Mouse (Mus musculus): ENCODE measurements around the gene Grin2a. TPM values are rescaled to one million over a fixed set of nuclear protein-coding genes. Genes with fewer than 3 reads are reported as not detected.

Grin2a gene
- polyA plus RNA-seq, 1 experiment from 2014 or later: 3.6 TPM

DNA sequence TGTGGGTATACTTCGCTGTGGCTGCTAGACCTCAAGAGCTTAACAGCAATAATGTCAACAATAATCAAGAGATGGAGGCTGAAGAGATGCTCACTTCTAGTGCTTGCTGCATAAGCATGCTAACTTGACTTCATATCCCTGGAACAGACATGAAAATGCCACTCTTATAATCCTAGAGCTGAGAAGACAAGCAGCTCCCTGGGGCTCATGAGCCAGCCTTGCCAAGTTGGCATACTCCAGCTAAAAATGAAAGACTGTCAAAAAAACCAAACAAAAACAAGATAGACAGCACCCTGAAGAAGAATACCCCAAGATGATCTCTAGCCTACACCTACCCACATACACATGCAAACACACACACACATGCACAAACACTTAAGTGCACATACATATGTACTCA is 95.2 kb downstream of the Grin2a start:
- 100% methylated on average over 1 of the region's 1 CpGs for WGBS
- Histone ChIP-seq H3K4me2 (ENCODE audit: low read length) (no peak overlapping the region), H3K27me3 (replicated peaks; ENCODE audit: control insufficient read depth, insufficient read depth, low read length) (no peaks in the 10 kb centered on the region), H3K36me3 (ENCODE audit: control insufficient read depth, insufficient read depth) (no peaks in the 10 kb centered on the region), H3K4me1 (replicated peaks; ENCODE audit: control insufficient read depth, insufficient read depth, low read length) (no peaks in the 10 kb centered on the region), H3K27ac (ENCODE audit: low read length) (no peak overlapping the region), H3K9ac (replicated peaks; ENCODE audit: low read depth, low read length) (no peak overlapping the region), H3K9me3 (ENCODE audit: control insufficient read depth, low read length) (no peaks in the 10 kb centered on the region), H3K4me3 (replicated peaks; ENCODE audit: low read length) (no peak overlapping the region)
- ATAC-seq: no peak

DNA sequence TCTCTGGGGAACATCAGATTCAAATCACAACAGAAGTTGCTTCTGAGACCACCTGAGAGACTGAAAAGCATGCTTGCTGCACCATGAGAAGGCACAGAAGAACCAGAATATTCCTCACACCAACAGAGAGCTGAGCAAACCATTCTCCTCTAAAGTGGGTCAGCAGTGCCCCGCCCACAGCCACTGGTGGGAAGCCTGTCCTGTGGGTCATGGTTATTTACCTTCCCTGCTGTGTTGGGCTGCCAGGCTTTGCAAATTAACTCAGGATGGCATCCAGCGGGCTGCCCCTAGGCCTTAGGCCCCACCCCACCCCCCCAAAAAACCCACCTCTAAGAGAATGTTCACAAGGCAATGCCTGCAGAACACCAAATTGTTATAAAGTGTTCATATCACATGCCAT is 96.2 kb downstream of the Grin2a start:
- 75% methylated on average over 2 of the region's 2 CpGs for WGBS

DNA sequence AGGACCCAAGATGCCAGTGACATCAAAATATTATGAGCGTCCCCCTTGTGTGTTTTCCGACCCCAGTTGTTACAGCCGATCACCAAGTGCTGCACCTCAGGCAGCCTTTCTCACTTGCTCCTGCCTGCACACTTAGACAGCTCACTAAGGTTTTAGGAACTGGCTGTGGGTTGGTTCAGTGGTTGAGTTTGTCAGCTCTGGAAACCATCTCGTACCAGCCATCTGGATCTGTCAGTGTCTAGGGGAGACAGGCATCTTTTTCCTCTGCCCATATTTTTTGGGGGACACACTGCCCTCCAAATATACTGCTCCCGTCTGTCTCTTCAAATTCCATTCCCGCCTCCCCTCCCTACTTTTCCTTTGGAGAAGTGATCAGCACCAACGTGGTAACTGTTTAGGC is 99.8 kb downstream of the Grin2a start:
- no peak overlapping the region for H3K9ac ChIP-seq (replicated peaks; ENCODE audit: low read depth, low read length)
- H3K4me2 ChIP-seq (ENCODE audit: low read length): no peak overlapping the region
- H3K9me3 ChIP-seq (ENCODE audit: control insufficient read depth, low read length): no peaks in the 10 kb centered on the region
- H3K27ac ChIP-seq (ENCODE audit: low read length): no peak overlapping the region
- no peaks in the 10 kb centered on the region for H3K27me3 ChIP-seq (replicated peaks; ENCODE audit: control insufficient read depth, insufficient read depth, low read length)
- no peak for ATAC-seq
- H3K4me3 ChIP-seq (replicated peaks; ENCODE audit: low read length): no peak overlapping the region
- H3K4me1 ChIP-seq (replicated peaks; ENCODE audit: control insufficient read depth, insufficient read depth, low read length): no peaks in the 10 kb centered on the region
- 82% methylated on average over 7 of the region's 7 CpGs for WGBS
- H3K36me3 ChIP-seq (ENCODE audit: control insufficient read depth, insufficient read depth): no peaks in the 10 kb centered on the region

More for the DNA sequence above, 96.2 kb downstream of the Grin2a start:
- H3K9ac ChIP-seq (replicated peaks; ENCODE audit: low read depth, low read length): no peak overlapping the region
- H3K27me3 ChIP-seq (replicated peaks; ENCODE audit: control insufficient read depth, insufficient read depth, low read length): no peaks in the 10 kb centered on the region
- no peak overlapping the region for H3K4me2 ChIP-seq (ENCODE audit: low read length)
- H3K9me3 ChIP-seq (ENCODE audit: control insufficient read depth, low read length): no peaks in the 10 kb centered on the region
- H3K4me3 ChIP-seq (replicated peaks; ENCODE audit: low read length): no peak overlapping the region
- no peaks in the 10 kb centered on the region for H3K4me1 ChIP-seq (replicated peaks; ENCODE audit: control insufficient read depth, insufficient read depth, low read length)
- H3K36me3 ChIP-seq (ENCODE audit: control insufficient read depth, insufficient read depth): no peaks in the 10 kb centered on the region
- ATAC-seq: no peak
- H3K27ac ChIP-seq (ENCODE audit: low read length): no peak overlapping the region

DNA sequence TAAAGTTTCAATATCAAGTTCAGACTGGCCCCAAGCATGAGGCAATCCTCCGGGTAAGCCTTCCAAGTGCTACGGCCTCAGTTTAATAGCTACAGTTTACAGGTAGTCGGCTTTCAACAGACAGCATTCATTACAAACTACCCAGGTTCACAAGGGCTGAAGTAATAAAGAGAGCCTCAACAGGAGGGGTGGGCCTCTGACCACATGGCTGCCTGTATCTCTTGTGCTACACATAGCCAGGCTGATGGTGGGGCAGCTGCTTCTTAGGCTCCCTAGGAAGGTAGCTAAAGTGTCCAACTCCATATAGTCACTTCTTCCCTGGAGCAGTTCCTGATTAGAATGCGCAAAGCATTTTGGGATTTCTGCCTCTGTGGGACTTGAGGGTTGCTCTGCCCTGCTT is 109.2 kb downstream of the Grin2a start:
- ATAC-seq: no peak
- 64% methylated on average over 4 of the region's 4 CpGs for WGBS

DNA sequence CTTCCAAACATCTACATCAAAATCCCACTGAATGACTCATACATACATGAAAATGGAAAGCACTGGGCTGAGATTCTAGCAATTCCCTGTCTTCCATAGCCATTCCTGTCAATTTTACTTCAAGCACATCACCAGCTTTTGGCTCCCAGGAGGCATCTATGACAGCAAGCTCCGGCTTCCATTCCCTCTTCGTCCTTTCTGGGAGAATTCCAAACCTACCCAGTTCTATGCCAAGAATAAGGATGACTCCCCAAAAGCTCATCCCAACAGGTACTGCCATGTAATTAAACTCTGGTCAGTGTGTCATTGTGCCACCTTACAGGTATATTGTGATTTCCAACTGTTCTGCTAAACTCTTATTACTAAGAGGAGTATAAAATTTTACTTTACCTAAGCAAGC is 111.2 kb downstream of the Grin2a start:
- Histone ChIP-seq H3K4me2 (ENCODE audit: low read length) (no peak overlapping the region), H3K9ac (replicated peaks; ENCODE audit: low read depth, low read length) (no peak overlapping the region), H3K4me3 (replicated peaks; ENCODE audit: low read length) (no peak overlapping the region), H3K9me3 (ENCODE audit: control insufficient read depth, low read length) (no peaks in the 10 kb centered on the region), H3K27me3 (replicated peaks; ENCODE audit: control insufficient read depth, insufficient read depth, low read length) (no peaks in the 10 kb centered on the region), H3K27ac (ENCODE audit: low read length) (no peak overlapping the region), H3K36me3 (ENCODE audit: control insufficient read depth, insufficient read depth) (no peaks in the 10 kb centered on the region), H3K4me1 (replicated peaks; ENCODE audit: control insufficient read depth, insufficient read depth, low read length) (no peaks in the 10 kb centered on the region)
- 75% methylated on average over 2 of the region's 2 CpGs for WGBS
- ATAC-seq: no peak

More for the DNA sequence above, 109.2 kb downstream of the Grin2a start:
- Histone ChIP-seq H3K27me3 (replicated peaks; ENCODE audit: control insufficient read depth, insufficient read depth, low read length) (no peaks in the 10 kb centered on the region), H3K9ac (replicated peaks; ENCODE audit: low read depth, low read length) (no peak overlapping the region), H3K4me2 (ENCODE audit: low read length) (no peak overlapping the region), H3K27ac (ENCODE audit: low read length) (no peak overlapping the region), H3K36me3 (ENCODE audit: control insufficient read depth, insufficient read depth) (no peaks in the 10 kb centered on the region), H3K9me3 (ENCODE audit: control insufficient read depth, low read length) (no peaks in the 10 kb centered on the region), H3K4me3 (replicated peaks; ENCODE audit: low read length) (no peak overlapping the region), H3K4me1 (replicated peaks; ENCODE audit: control insufficient read depth, insufficient read depth, low read length) (no peaks in the 10 kb centered on the region)

DNA sequence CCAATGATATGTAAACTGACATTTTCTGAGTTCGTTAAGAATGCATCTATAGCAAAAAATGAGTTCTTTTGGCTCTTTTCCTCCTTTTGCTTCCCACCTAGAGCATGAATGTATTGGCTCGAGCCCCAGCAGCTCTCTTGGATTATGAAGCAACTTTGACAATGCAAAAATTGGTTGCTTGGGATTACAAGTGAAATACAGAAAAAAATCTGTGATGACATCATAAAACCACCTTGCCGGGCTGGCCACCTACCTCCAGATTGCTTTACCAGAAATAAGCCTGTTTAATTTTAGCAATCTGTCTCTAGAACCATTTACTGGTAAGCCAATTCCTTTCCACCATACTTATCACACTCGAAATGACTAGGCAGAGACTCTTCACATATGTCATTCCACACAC is 112.9 kb downstream of the Grin2a start:
- WGBS: 76% methylated on average over 4 of the region's 4 CpGs
- H3K4me2 ChIP-seq (ENCODE audit: low read length): no peak overlapping the region
- no peak for ATAC-seq

DNA sequence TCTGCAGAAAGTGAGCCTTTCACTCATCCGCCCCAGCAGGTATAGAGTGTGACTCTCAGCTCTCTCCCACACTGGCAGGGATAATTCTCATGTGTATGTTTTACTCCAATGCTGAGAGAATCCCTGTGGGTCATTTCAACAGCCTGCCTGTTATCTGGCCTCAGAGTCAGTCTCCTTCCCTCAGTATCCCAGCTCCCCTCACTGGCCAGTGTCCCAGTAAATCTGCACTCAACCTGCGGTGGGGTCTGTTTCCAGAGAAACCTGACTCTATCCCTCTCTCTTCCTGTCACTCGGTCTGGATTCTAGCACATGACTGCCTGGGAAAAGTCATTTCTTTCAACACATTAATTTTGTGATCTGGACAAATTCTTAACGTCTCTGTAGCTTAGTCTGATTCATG is 122.4 kb downstream of the Grin2a start:
- no peak overlapping the region for H3K4me3 ChIP-seq (replicated peaks; ENCODE audit: low read length)
- H3K4me1 ChIP-seq (replicated peaks; ENCODE audit: control insufficient read depth, insufficient read depth, low read length): no peaks in the 10 kb centered on the region
- no peaks in the 10 kb centered on the region for H3K27me3 ChIP-seq (replicated peaks; ENCODE audit: control insufficient read depth, insufficient read depth, low read length)
- H3K27ac ChIP-seq (ENCODE audit: low read length): no peak overlapping the region
- no peaks in the 10 kb centered on the region for H3K9me3 ChIP-seq (ENCODE audit: control insufficient read depth, low read length)
- no peak overlapping the region for H3K9ac ChIP-seq (replicated peaks; ENCODE audit: low read depth, low read length)
- ATAC-seq: no peak
- H3K4me2 ChIP-seq (ENCODE audit: low read length): no peak overlapping the region
- no peaks in the 10 kb centered on the region for H3K36me3 ChIP-seq (ENCODE audit: control insufficient read depth, insufficient read depth)
- WGBS: 78% methylated on average over 4 of the region's 4 CpGs

More for the DNA sequence above, 112.9 kb downstream of the Grin2a start:
- Histone ChIP-seq H3K27me3 (replicated peaks; ENCODE audit: control insufficient read depth, insufficient read depth, low read length) (no peaks in the 10 kb centered on the region), H3K4me1 (replicated peaks; ENCODE audit: control insufficient read depth, insufficient read depth, low read length) (no peaks in the 10 kb centered on the region), H3K9me3 (ENCODE audit: control insufficient read depth, low read length) (no peaks in the 10 kb centered on the region), H3K27ac (ENCODE audit: low read length) (no peak overlapping the region), H3K4me3 (replicated peaks; ENCODE audit: low read length) (no peak overlapping the region), H3K9ac (replicated peaks; ENCODE audit: low read depth, low read length) (no peak overlapping the region), H3K36me3 (ENCODE audit: control insufficient read depth, insufficient read depth) (no peaks in the 10 kb centered on the region)

DNA sequence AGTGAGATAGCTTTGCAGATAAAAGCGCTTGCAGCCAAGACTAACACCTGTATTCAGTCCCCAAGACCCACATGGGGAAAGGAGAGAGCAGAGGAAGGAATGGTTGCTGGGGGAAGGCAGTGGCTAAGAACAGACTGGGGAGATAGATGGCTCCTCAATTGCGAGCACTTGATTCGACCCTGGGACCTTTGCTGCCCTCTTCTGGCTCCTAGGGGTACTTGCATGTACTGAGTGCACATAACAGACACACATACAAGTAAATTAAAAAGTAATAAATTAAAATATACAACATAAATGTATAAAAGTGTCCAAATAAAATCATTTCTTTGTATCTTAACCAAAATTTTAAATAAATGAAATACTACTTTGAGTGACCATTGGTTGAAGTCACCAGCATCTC is 129.7 kb downstream of the Grin2a start:
- no peak overlapping the region for H3K27ac ChIP-seq (ENCODE audit: low read length)
- H3K4me1 ChIP-seq (replicated peaks; ENCODE audit: control insufficient read depth, insufficient read depth, low read length): no peaks in the 10 kb centered on the region
- H3K9me3 ChIP-seq (ENCODE audit: control insufficient read depth, low read length): no peaks in the 10 kb centered on the region
- no peaks in the 10 kb centered on the region for H3K27me3 ChIP-seq (replicated peaks; ENCODE audit: control insufficient read depth, insufficient read depth, low read length)
- ATAC-seq: no peak
- no peak overlapping the region for H3K9ac ChIP-seq (replicated peaks; ENCODE audit: low read depth, low read length)
- no peaks in the 10 kb centered on the region for H3K36me3 ChIP-seq (ENCODE audit: control insufficient read depth, insufficient read depth)
- H3K4me2 ChIP-seq (ENCODE audit: low read length): no peak overlapping the region
- WGBS: 76% methylated on average over 3 of the region's 3 CpGs
- no peak overlapping the region for H3K4me3 ChIP-seq (replicated peaks; ENCODE audit: low read length)

DNA sequence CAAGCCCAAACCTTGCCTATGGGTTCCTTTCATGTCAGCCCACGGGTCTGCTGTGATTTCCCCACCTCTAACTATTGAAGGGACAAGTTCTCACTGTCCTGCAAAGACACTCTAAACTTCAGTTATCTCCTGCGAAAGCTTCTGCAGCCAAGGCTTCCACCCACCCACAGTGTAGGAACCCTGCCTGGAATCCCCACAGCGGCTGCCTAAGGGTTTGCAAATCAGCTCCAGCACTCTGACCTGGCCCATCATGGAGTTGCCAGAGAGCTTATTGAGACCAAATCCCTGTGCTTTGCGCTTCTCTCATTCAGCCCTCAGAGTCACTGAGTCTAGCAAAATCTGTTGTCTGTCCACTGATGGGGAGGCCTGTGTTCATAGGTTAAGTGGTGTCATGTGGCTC is 130.3 kb downstream of the Grin2a start:
- Histone ChIP-seq H3K9ac (replicated peaks; ENCODE audit: low read depth, low read length) (no peak overlapping the region), H3K4me2 (ENCODE audit: low read length) (no peak overlapping the region), H3K4me3 (replicated peaks; ENCODE audit: low read length) (no peak overlapping the region), H3K9me3 (ENCODE audit: control insufficient read depth, low read length) (no peaks in the 10 kb centered on the region), H3K27ac (ENCODE audit: low read length) (no peak overlapping the region), H3K4me1 (replicated peaks; ENCODE audit: control insufficient read depth, insufficient read depth, low read length) (no peaks in the 10 kb centered on the region), H3K27me3 (replicated peaks; ENCODE audit: control insufficient read depth, insufficient read depth, low read length) (no peaks in the 10 kb centered on the region), H3K36me3 (ENCODE audit: control insufficient read depth, insufficient read depth) (no peaks in the 10 kb centered on the region)
- ATAC-seq: no peak
- WGBS: 81% methylated on average over 4 of the region's 4 CpGs

DNA sequence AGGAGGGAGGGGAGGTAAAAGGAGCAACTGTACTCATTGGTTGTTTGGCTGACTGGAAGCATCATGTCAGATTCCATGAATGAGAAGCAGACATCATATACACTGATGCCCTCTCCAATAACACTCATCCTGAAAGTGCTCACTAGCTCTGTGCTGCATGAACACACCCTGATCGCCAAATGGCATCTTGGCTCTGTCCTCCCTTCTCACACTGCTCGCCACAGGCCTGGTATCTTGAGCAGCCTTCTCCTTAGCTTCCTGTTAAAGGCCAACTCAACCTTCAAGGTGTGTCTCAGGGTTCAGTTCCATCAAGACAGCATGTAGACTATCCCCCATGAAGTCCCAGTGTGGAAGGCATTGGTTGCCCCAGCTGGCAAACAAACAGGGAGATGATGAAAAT is 137.6 kb downstream of the Grin2a start:
- no peak overlapping the region for H3K27ac ChIP-seq (ENCODE audit: low read length)
- no peak for ATAC-seq
- H3K27me3 ChIP-seq (replicated peaks; ENCODE audit: control insufficient read depth, insufficient read depth, low read length): no peaks in the 10 kb centered on the region
- no peak overlapping the region for H3K9ac ChIP-seq (replicated peaks; ENCODE audit: low read depth, low read length)
- no peak overlapping the region for H3K4me2 ChIP-seq (ENCODE audit: low read length)
- H3K36me3 ChIP-seq (ENCODE audit: control insufficient read depth, insufficient read depth): no peaks in the 10 kb centered on the region
- 91% methylated on average over 2 of the region's 2 CpGs for whole genome bisulfite sequencing
- H3K4me1 ChIP-seq (replicated peaks; ENCODE audit: control insufficient read depth, insufficient read depth, low read length): no peaks in the 10 kb centered on the region
- no peaks in the 10 kb centered on the region for H3K9me3 ChIP-seq (ENCODE audit: control insufficient read depth, low read length)
- H3K4me3 ChIP-seq (replicated peaks; ENCODE audit: low read length): no peak overlapping the region

All from forebrain, embryonic 16.5 days (tissue).